Mouse (Mus musculus): ENCODE data around the gene Tmem247. TPM values are rescaled to one million over a fixed set of nuclear protein-coding genes. Genes with fewer than 3 reads are reported as not detected.

The Tmem247 gene
- polyA plus RNA-seq, 1 experiment from 2014 or later = not detected

DNA sequence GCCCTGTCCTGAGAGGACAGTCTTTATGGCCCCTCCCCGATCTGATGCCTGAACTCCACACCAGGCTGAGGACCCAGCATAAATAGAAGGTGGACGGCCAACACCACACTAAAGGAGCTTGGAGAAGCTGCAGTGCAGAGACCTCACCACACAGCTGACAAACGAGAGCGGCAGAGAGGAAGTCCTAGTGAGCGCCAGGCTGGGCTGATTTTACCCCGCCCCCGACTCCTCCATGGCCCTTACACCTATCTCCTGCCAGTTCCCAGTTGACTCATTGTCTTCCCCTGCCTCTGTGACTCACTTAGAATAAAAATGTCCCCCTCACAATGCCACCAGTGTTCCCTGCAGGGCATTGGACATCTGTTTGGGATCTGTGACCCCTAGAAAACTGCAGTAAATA lies 13.6 kb upstream of the Tmem247 start:
- Histone ChIP-seq H3K4me2 (replicated peaks; ENCODE audit: low read depth) (no peak overlapping the region), H3K27me3 (ENCODE audit: control insufficient read depth, insufficient read depth, low read length) (no peaks in the 10 kb centered on the region), H3K4me1 (replicated peaks; ENCODE audit: control insufficient read depth, insufficient read depth) (peaks cover 4% of the 10 kb centered on the region; the same call in 1 of the 2 replicates), H3K9ac (ENCODE audit: low read length) (no peak overlapping the region), H3K36me3 (ENCODE audit: control insufficient read depth, insufficient read depth, low read length) (no peaks in the 10 kb centered on the region), H3K27ac (replicated peaks) (no peak overlapping the region), H3K9me3 (ENCODE audit: control insufficient read depth, low read length) (no peaks in the 10 kb centered on the region), H3K4me3 (ENCODE audit: low read depth, low read length) (no peak overlapping the region)
- DNase-seq (ENCODE audit: low spot score) = no peak
- no peak for ATAC-seq (ENCODE audit: low FRiP score, low TSS enrichment)
- TF ChIP-seq EP300 (optimal IDR thresholded peaks at IDR 0.05) (no peak), CTCF (IDR thresholded peaks at IDR 0.05; ENCODE audit: low read depth) (no peak)
- WGBS = 29% methylated on average over 7 of the region's 7 CpGs

DNA sequence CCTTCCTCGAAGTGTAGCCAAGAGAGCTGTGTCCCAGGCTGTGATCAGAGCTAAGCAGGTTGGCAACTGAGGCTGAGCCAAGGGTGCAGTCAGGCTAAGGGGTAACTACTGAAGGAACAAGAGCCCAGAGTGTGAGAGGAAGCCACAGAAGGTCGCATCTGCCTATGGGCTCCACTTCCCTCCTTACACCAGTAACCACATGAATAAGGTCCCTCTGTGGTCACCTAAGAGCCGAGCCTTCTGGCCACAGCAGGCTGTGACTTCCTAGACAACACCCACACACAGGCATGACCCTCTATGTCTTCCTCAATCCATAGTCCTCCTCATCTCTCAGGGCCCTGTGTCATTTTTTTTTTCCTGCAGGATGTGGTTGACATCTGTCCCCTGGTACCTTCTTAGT lies 12.9 kb upstream of the Tmem247 start:
- 64% methylated on average over 3 of the region's 3 CpGs for WGBS
- ATAC-seq (ENCODE audit: low FRiP score, low TSS enrichment) (no peak), DNase-seq (ENCODE audit: low spot score) (no peak)
- Histone ChIP-seq H3K27ac (replicated peaks) (no peak overlapping the region), H3K4me3 (ENCODE audit: low read depth, low read length) (no peak overlapping the region), H3K36me3 (ENCODE audit: control insufficient read depth, insufficient read depth, low read length) (no peaks in the 10 kb centered on the region), H3K9me3 (ENCODE audit: control insufficient read depth, low read length) (no peaks in the 10 kb centered on the region), H3K4me1 (replicated peaks; ENCODE audit: control insufficient read depth, insufficient read depth) (peaks cover 4% of the 10 kb centered on the region; the same call in 1 of the 2 replicates), H3K27me3 (ENCODE audit: control insufficient read depth, insufficient read depth, low read length) (no peaks in the 10 kb centered on the region), H3K9ac (ENCODE audit: low read length) (no peak overlapping the region), H3K4me2 (replicated peaks; ENCODE audit: low read depth) (no peak overlapping the region)
- TF ChIP-seq CTCF (IDR thresholded peaks at IDR 0.05; ENCODE audit: low read depth) (no peak), EP300 (optimal IDR thresholded peaks at IDR 0.05) (no peak)

DNA sequence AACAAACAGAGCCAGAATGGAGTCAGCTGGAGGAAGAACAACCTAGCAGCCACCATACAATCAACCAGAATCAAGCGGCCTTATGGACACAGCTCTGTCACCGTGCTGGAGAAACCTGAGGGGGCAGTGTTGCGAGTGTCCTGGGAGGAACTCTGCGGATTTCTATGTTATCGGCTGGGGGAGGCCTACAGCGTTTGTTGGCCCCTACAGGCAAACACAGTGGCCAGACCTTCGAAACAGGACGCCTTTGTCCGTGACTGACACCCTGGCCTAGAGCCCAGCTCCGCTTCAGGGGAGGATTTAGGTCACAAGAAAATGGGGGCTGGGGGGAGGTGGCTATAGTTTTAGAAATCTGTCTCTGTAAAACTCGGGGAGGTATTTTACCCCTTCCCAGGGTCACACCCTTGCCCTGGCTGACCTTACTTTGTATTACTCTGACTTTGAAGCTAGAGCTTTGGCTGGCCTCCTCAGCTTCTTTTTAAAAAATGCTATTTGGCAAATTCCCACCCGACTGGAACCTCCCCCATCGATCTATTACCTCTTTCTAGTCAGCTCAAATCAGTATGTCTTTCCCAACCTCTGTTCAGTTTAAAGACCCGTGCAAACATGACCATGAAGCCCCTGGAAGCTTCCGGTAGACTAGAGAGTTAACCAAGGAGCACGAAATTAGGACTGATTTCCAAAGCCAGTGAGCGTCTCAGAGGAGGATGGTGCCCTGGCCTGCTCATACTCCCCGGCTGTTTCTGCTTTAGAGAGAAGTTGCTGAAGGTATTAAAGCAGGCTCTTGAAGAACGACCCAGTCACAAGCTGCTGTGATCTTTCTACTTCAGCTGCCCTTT lies 11.6 kb upstream of the Tmem247 start:
- H3K27me3 ChIP-seq (ENCODE audit: control insufficient read depth, insufficient read depth, low read length) = no peaks in the 10 kb centered on the region
- H3K4me1 ChIP-seq (replicated peaks; ENCODE audit: control insufficient read depth, insufficient read depth) = peaks cover 4% of the 10 kb centered on the region; the same call in 1 of the 2 replicates
- H3K36me3 ChIP-seq (ENCODE audit: control insufficient read depth, insufficient read depth, low read length) = no peaks in the 10 kb centered on the region
- peak; percentile 81 for ATAC-seq (ENCODE audit: low FRiP score, low TSS enrichment)
- TF ChIP-seq EP300 (optimal IDR thresholded peaks at IDR 0.05) = no peak
- peak; percentile 71 for TF ChIP-seq CTCF (IDR thresholded peaks at IDR 0.05; ENCODE audit: low read depth)
- H3K27ac ChIP-seq (replicated peaks) = peak overlapping the region; percentile 20; the same call in 1 of the 2 replicates
- no peaks in the 10 kb centered on the region for H3K9me3 ChIP-seq (ENCODE audit: control insufficient read depth, low read length)
- 14% methylated on average over 19 of the region's 19 CpGs for WGBS
- DNase-seq (ENCODE audit: low spot score) = peak; percentile 76
- no peak overlapping the region for H3K9ac ChIP-seq (ENCODE audit: low read length)
- H3K4me2 ChIP-seq (replicated peaks; ENCODE audit: low read depth) = no peak overlapping the region
- H3K4me3 ChIP-seq (ENCODE audit: low read depth, low read length) = no peak overlapping the region

DNA sequence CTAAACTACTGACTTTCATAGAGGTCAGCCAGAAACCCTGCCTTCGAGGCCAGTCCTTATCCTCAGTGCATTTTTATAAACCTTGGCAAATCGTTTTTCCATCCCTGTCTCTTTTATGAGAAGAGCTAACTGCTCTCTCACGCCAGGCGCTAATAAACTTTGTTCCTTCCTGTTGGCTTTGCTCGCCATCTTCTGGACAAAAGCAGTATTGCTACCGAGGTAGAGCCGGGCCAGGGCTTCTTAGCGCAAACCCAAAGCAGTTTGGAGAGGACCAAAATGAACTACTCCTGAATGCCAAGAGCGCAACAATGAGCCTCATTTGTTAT lies 11.0 kb upstream of the Tmem247 start:
- Histone ChIP-seq H3K36me3 (ENCODE audit: control insufficient read depth, insufficient read depth, low read length) (no peaks in the 10 kb centered on the region), H3K4me3 (ENCODE audit: low read depth, low read length) (no peak overlapping the region), H3K4me2 (replicated peaks; ENCODE audit: low read depth) (no peak overlapping the region), H3K27me3 (ENCODE audit: control insufficient read depth, insufficient read depth, low read length) (no peaks in the 10 kb centered on the region), H3K4me1 (replicated peaks; ENCODE audit: control insufficient read depth, insufficient read depth) (peaks cover 4% of the 10 kb centered on the region; the same call in 1 of the 2 replicates), H3K9ac (ENCODE audit: low read length) (no peak overlapping the region), H3K27ac (replicated peaks) (peak overlapping the region; percentile 20; the same call in 1 of the 2 replicates), H3K9me3 (ENCODE audit: control insufficient read depth, low read length) (no peaks in the 10 kb centered on the region)
- WGBS = 3% methylated on average over 9 of the region's 9 CpGs
- ATAC-seq (ENCODE audit: low FRiP score, low TSS enrichment) (peak; percentile 37; the same call in 1 of the 2 replicates), DNase-seq (ENCODE audit: low spot score) (peak; percentile 86)
- TF ChIP-seq EP300 (optimal IDR thresholded peaks at IDR 0.05) (no peak), CTCF (IDR thresholded peaks at IDR 0.05; ENCODE audit: low read depth) (peak; percentile 98)

DNA sequence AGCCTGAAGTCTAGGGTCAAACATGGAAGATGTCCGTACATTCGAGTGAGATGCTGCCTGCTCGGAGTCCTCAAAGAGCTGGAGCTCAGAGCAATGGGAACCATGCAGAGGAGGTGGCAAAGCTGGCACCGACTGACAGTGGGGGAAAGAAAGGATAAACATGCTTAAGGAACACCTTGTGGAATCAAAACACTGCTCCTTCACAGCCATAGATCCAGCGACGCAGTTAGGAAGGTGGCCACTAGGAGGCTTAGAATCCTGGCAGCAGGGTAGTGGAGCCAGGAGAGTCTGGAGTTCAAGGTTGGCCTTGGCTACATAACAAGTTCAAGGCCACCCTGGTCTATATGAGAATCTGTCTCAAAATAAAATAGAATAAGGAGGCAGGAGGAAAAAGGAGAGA lies 10.5 kb upstream of the Tmem247 start:
- Histone ChIP-seq H3K36me3 (ENCODE audit: control insufficient read depth, insufficient read depth, low read length) (no peaks in the 10 kb centered on the region), H3K9ac (ENCODE audit: low read length) (no peak overlapping the region), H3K27me3 (ENCODE audit: control insufficient read depth, insufficient read depth, low read length) (no peaks in the 10 kb centered on the region), H3K4me3 (ENCODE audit: low read depth, low read length) (no peak overlapping the region), H3K9me3 (ENCODE audit: control insufficient read depth, low read length) (no peaks in the 10 kb centered on the region), H3K4me1 (replicated peaks; ENCODE audit: control insufficient read depth, insufficient read depth) (peaks cover 4% of the 10 kb centered on the region; the same call in 1 of the 2 replicates), H3K4me2 (replicated peaks; ENCODE audit: low read depth) (no peak overlapping the region), H3K27ac (replicated peaks) (no peak overlapping the region)
- 28% methylated on average over 6 of the region's 6 CpGs for WGBS
- DNase-seq (ENCODE audit: low spot score) (no peak), ATAC-seq (ENCODE audit: low FRiP score, low TSS enrichment) (no peak)
- TF ChIP-seq EP300 (optimal IDR thresholded peaks at IDR 0.05) (no peak), CTCF (IDR thresholded peaks at IDR 0.05; ENCODE audit: low read depth) (peak; percentile 40)

DNA sequence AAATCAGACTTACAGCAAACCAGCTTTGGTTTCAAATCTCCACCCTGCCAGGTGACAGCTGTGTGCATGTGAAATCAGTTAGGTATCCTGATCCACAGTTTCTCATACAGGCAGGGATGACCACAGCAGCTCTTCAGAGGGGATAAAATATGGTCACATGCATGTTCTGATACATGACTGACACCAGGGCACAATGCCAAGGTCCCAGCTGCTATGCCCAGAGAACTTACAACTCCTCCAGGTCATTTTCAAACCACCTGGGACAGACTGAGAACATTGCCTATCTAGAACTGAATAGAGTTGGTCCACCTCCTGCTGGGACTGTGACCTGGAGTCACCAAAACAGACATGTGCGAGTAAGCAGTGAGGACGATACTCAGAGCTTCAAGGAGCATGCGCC lies 10.1 kb upstream of the Tmem247 start:
- Histone ChIP-seq H3K9ac (ENCODE audit: low read length) (no peak overlapping the region), H3K4me3 (ENCODE audit: low read depth, low read length) (no peak overlapping the region), H3K27ac (replicated peaks) (no peak overlapping the region), H3K4me2 (replicated peaks; ENCODE audit: low read depth) (no peak overlapping the region), H3K9me3 (ENCODE audit: control insufficient read depth, low read length) (no peaks in the 10 kb centered on the region), H3K27me3 (ENCODE audit: control insufficient read depth, insufficient read depth, low read length) (no peaks in the 10 kb centered on the region), H3K36me3 (ENCODE audit: control insufficient read depth, insufficient read depth, low read length) (no peaks in the 10 kb centered on the region), H3K4me1 (replicated peaks; ENCODE audit: control insufficient read depth, insufficient read depth) (peaks cover 4% of the 10 kb centered on the region; the same call in 1 of the 2 replicates)
- TF ChIP-seq EP300 (optimal IDR thresholded peaks at IDR 0.05) (no peak), CTCF (IDR thresholded peaks at IDR 0.05; ENCODE audit: low read depth) (no peak)
- no peak for ATAC-seq (ENCODE audit: low FRiP score, low TSS enrichment)
- no peak for DNase-seq (ENCODE audit: low spot score)
- 95% methylated on average over 3 of the region's 3 CpGs for WGBS

Measured in stomach, postnatal 0 days (tissue).